Mouse (Mus musculus): ENCODE measurements around the gene Oas1h.
A peak's percentile ranks its signal among the peaks of the same experiment; 100 is the strongest.
"Not testable (repeated sequence)": the region's sequence is repeated elsewhere in the genome, so short reads cannot be mapped to it uniquely, and the experiment has no call there.

The Oas1h gene

GRCm38 (mm10) chr5:120861121-120861520, at the start of gene Oas1h:
TSS of gene Oas1h (plus strand) at chr5:120861421.
- no peak for DNase-seq (ENCODE audit: low spot score in 2 of 2)

GRCm38 (mm10) chr5:120811951-120812819, 49.0 kb upstream of the Oas1h start, which contains the start of gene Oas1c:
TSS of gene Oas1c (minus strand) at chr5:120812514.
- DNase-seq (ENCODE audit: low spot score in 2 of 2): peak; percentile 70 to 75

GRCm38 (mm10) chr5:120813023-120813422, 48.2 kb upstream of the Oas1h start:
- no peak for DNase-seq (ENCODE audit: low spot score in 2 of 2)

- DNase-seq (ENCODE audit: low spot score in 2 of 2): peak; percentile 48 to 61
These were observed 45.3 kb upstream of the Oas1h start for GRCm38 (mm10) chr5:120815949-120816348.

- no peak for DNase-seq (ENCODE audit: low spot score in 2 of 2)
These were observed 42.2 kb upstream of the Oas1h start for GRCm38 (mm10) chr5:120818999-120819398.

GRCm38 (mm10) chr5:120831031-120831430, 30.2 kb upstream of the Oas1h start:
- DNase-seq (ENCODE audit: low spot score in 2 of 2): peak; percentile 39 to 48

- no peak for DNase-seq (ENCODE audit: low spot score in 2 of 2)
These were observed 27.6 kb upstream of the Oas1h start for GRCm38 (mm10) chr5:120833335-120834280.

- DNase-seq (ENCODE audit: low spot score in 2 of 2): peak; percentile 38 to 51
These were observed 24.3 kb upstream of the Oas1h start for GRCm38 (mm10) chr5:120836731-120837585.

- DNase-seq (ENCODE audit: low spot score in 2 of 2): no peak
These were observed 16.5 kb upstream of the Oas1h start for GRCm38 (mm10) chr5:120844713-120845112.

- DNase-seq (ENCODE audit: low spot score in 2 of 2): no peak
These were observed 14.2 kb upstream of the Oas1h start, which contains the start of gene Oas1f for GRCm38 (mm10) chr5:120847067-120847466. TSS of gene Oas1f (plus strand) at chr5:120847367.

- peak; percentile 17 to 37 for DNase-seq (ENCODE audit: low spot score in 2 of 2)
These were observed 11.6 kb upstream of the Oas1h start for GRCm38 (mm10) chr5:120849601-120850136.

GRCm38 (mm10) chr5:120859241-120859640, 2.0 kb upstream of the Oas1h start:
- no peak for DNase-seq (ENCODE audit: low spot score in 2 of 2)

- DNase-seq (ENCODE audit: low spot score in 2 of 2): no peak
These were observed 4.2 kb downstream of the Oas1h start for GRCm38 (mm10) chr5:120865336-120865860.

- DNase-seq (ENCODE audit: low spot score in 2 of 2): no peak
These were observed 8.3 kb downstream of the Oas1h start for GRCm38 (mm10) chr5:120869436-120870015.

- DNase-seq (ENCODE audit: low spot score in 2 of 2): no peak
These were observed 8.9 kb downstream of the Oas1h start for GRCm38 (mm10) chr5:120870081-120870480.

GRCm38 (mm10) chr5:120870782-120871181, 9.6 kb downstream of the Oas1h start:
- DNase-seq (ENCODE audit: low spot score in 2 of 2): no peak

- no peak for DNase-seq (ENCODE audit: low spot score in 2 of 2)
These were observed 10.2 kb downstream of the Oas1h start for GRCm38 (mm10) chr5:120871469-120871868.

- not testable (repeated sequence) for DNase-seq (ENCODE audit: low spot score in 2 of 2)
These were observed 15.6 kb downstream of the Oas1h start for GRCm38 (mm10) chr5:120876839-120877238.

GRCm38 (mm10) chr5:120877407-120877806, 16.2 kb downstream of the Oas1h start:
- DNase-seq (ENCODE audit: low spot score in 2 of 2): not testable (repeated sequence)

GRCm38 (mm10) chr5:120878803-120879202, 17.6 kb downstream of the Oas1h start:
- not testable (repeated sequence) for DNase-seq (ENCODE audit: low spot score in 2 of 2)

Measured in natural killer cell, adult 2 months (primary cell).